Mouse (Mus musculus) urinary bladder, postnatal 4 days (tissue): Measurements from ENCODE around the gene Prkce.

Source experiments
- DNase-seq, 2 experiments: peaks; one replicate each; pipeline ENCODE4 v3.0.0; 2021 to 2022; ENCODE audit warnings: low spot score in 2 of 2

Gene Prkce

DNA sequence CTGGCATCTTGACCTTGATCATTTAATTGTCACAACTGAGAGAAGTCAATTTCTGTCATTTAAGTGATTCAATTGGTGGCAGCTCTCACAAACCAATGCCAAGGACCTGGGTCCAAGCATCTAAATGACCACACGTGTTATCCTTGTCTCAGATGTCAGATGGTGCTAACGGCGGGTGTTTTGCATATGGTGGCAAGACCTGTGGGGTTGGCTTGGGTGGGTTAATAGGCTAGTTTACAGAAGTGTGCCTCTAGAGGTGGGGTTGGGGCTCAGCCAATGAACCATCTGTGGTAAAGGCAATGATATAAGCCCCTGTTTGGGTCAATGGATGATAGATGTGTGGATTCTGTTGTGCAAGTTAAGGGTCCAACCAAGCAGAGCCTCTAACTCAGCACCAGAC, 403.7 kb downstream of the Prkce start:
- no peak for DNase-seq

DNA sequence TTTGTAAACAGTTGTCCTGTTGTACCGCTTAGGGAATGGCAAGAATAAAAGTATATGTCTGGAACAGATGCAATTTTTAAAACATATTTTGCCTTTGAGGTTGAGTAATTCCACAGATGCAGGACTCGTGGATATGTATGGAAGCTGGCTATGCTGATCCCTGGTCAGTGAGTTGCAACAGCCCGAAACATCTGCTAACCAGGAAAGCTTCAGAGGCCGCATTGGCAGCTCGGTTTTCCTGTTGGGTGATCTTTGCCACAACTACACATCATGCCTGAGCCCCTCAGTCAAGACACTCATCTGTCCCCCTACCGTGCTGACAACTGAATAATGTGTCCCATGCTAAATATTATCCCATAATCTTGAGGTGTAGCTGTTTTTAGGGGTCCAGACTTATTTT, 404.6 kb downstream of the Prkce start:
- DNase-seq, result no peak

DNA sequence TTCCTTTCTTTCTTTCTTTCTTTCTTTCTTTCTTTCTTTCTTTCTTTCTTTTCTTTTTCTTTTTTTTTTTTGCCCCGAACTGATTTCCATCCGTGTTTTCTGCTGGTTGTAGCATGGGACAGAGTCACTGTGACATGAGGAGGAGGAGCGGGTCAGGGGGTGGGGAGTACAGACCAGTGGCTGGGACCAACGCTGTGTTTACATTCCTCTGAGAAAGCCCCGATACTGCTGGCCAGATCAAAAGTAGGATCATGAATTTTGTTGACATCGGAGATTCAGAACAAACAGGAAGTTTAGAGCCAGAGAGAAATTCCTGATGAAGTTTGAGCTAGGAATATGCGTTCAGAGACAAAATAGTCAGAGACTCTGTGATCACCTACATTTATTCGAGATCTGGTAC, 405.0 kb downstream of the Prkce start:
- DNase-seq, result no peak

DNA sequence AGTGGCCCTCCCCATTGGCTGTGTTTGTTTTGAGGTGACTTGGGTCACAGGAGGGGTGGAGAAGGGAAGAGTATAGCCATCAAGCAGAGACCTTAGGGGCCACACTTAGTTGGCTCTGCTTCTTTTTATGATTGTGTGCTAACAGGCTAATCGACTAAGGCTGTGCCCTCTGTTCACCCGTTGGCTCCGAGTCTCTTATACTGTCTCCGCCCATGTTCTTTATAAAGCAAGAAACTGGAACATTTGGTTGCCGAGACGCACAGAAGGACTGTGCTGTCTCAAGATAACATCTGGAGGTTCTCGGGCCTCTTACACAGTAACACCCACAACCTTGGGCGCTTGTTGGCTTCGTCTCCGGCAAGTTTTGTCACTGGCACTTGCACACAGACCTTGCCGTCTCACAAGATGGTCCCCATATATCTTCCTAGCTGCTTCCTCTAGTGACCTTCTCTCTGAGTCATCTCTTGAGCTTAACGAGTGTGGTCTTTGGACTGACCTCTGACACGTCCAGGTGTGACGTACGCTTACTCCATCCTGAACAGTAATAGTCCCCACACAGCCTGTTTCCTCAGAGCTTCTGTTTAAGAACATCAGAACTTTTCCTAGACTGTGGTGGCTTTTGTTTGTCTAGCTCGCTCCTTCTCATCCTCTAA, 406.1 kb downstream of the Prkce start:
- DNase-seq, result no peak

DNA sequence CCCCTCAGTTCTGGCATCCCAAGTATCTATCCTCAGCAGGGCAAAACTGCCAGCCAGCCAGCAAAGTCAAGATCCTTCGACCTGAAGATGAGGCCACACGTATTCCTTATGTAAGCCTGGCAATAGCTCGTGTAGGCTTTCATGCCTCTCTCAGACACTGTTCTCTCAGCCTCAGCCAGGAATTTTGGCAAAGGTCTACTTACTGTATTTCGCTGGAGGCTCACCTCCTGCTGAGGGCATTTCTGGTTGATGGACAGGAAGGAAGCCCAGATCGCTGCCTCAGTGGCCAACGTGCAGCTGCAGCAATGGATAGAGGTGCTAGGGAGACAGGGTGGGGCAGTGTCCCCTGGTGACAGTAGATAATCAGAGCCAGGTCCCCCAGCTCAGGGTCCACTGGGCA, 413.1 kb downstream of the Prkce start:
- DNase-seq, result no peak

DNA sequence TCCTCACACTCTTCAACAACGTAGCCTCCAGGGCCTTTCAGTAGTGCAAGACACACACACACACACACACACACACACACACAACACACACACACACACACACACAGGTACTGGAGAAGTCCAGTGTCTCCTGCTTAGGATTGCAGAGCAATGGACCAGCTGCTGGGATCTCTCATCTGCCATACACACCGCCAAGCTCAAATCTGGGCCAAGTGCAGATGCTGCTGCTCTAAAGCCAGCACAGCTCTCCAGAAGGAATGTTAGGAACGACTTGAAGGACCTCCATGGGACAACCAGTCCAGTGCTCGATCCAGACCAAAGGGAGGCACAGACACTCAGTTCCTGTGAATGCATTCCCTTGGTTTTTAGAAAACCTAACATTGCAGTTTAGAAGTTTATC, 414.8 kb downstream of the Prkce start:
- DNase-seq, result peak in 1 of 2 experiments; percentile 61

DNA sequence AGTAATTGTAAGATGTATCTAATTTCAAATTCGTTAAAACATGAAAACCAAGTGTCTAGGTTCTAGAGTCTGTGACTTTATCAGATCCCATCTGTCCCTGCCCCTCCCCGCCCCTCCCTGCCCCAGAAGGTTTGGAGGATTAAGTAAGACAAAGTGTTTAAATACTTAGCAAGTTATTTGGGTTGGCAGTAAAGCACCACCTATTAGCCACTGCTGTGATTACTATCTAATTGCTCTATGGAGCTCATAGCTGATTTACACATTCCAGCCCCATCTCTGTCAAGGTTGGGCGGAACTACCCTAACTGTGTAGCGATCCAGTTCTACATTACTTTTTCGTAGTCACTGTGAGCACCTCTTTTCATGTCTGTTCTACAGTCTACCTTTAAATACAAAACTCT, 418.9 kb downstream of the Prkce start:
- no peak for DNase-seq

DNA sequence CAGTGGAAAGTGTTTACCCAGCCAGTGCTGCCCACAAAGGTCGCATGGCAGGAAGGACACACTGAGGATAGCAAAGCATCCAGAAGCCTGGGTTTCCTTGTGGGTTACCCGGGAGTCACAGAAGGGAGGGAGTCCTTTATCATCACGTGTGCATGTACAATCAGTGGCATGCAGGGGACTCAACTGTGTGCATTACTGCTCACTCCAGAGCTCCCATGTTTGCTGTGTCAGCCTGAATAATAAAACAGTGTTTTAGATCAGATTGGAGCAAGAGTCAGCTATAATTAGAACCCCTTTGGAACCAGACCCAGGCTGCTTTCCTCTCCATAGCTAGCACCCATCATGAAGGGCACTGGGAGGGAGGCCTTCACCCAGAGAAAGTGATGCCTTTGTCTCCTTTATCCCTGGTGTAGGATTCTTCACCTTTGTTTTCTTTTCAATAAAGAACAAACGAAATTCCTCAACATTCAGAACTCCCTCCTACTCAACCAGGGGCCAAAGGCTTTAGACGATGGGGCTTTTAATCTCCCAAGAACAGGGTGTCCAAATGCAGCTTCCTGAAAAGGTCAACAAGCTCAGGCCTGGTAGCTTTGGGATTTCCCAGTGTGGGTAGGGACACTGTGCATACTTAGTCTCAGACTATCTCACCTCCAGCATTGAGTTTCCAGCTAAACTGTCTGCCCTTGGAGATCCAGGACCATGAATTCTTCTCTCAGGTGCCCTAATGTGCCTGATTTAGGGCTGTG, 421.3 kb downstream of the Prkce start:
- no peak for DNase-seq

DNA sequence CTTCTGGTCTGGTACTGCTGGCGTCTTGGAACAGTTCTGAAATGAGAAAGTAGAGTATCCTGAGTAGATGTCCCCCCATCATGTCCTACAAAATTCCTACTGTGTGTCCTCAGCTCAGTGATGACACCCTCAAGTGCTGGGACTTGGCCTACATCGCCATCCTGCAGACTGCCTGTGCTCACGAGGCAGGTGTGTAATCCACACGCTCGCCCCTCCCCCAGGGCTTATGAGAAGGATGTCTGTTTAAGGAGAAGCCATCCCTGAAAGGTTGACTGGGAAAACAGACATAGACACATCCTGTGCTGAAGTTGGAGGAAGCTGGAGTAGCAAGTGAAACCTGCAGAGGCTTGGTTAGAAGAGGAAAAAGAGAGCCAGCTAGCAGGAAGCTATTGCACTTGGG, 422.1 kb downstream of the Prkce start:
- no peak for DNase-seq

DNA sequence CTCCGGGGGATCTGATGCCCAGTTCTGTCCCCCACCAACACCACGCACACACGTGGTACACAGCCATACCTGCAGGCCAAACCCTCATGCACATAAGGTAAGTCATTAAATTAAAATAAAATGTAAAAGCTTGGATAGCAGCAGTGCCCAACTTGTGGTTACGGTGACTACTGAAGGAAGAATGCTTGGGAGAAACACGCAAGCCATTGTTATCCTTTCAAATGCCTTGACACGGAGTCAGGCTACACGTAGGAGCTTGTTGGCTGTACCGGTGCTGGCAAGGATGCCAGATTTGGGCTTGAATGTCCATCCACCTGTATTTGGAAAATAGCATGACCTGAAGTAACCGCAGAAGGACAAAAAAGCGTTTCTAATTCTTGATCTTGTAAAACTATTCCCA, 423.7 kb downstream of the Prkce start:
- no peak for DNase-seq

DNA sequence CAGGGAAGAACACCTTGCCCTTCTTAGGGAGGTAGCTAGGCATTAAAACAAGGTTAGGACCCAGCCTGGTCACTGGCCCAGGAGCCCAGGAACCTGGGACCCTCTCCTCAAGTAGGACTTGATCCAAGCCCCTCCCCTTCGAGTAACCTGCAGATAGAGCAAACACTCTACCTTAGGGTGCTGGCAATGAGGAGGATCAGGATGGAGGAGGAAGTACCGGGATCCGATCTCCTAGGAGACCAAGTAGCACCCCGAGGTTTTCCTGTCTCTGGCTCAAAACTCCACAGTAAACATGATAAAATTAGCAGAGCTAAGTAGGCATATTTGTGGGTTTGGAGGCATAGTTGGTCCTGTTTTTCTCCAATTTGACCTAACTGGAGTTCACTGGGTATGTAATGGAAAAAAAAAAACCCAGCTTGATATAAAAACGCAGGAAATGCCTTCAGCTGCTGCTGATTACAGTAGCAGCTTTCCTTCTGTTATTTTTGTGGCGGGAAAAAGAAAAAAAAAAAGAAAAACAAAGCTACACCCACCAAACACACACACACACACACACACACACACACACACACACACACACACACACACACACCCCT, 425.5 kb downstream of the Prkce start:
- no peak for DNase-seq

DNA sequence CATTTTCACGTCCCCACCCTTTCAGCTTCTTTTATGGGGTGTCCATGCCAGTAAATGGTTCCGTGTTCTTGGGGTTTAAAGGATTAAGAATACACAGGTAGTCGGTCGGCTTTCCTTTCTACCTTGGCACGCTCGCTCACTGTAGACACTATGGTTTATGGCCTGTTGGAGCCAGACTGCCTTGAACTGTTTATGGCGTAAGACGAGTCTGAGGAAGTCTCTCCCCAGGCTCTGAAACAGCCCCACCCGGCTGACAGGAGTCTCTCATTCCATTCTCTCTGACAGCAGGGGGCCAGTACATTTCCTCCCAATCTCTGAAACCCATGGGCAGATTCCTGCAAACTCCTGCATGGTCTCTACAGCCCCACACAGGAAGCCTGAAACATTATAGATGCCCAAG, 427.9 kb downstream of the Prkce start:
- no peak for DNase-seq

DNA sequence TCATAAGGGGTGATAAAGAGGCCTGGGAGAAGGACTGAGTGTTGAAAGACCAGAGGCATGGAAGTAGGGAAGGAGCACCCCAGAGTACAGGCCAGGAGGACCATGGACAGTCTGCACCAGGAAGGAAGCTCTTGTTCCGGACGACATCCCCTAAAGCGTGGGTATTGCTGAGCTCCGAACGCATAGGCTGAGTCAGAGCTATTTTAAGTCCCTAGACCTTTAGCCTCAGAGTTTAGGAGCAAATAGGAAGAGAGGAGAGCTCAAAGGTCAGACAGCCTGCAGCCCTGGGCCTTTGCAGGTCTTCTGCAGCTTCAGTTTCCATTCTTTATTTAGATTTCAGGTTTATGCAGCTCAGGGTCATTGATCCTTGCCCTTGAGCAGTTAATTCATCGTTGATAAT, 433.5 kb downstream of the Prkce start:
- no peak for DNase-seq

DNA sequence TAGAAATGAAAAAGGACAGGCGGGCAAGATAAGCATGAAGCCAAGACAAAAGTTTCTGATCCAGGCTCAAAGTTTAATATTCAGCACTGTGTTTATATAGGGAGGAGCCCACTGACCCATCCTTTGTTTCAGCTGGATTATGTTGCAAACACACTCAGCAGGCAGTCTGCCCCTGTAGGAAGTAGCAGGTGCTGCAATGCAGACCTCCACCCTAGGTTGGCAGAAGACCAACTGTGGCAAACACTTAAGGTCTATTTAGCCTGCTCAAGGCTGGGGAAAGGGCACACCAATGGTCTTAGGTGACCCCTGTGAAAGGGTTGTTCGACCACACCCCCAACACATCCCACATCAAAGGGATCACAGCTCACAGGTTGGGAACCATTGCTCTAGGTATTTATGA, 434.3 kb downstream of the Prkce start:
- no peak for DNase-seq

DNA sequence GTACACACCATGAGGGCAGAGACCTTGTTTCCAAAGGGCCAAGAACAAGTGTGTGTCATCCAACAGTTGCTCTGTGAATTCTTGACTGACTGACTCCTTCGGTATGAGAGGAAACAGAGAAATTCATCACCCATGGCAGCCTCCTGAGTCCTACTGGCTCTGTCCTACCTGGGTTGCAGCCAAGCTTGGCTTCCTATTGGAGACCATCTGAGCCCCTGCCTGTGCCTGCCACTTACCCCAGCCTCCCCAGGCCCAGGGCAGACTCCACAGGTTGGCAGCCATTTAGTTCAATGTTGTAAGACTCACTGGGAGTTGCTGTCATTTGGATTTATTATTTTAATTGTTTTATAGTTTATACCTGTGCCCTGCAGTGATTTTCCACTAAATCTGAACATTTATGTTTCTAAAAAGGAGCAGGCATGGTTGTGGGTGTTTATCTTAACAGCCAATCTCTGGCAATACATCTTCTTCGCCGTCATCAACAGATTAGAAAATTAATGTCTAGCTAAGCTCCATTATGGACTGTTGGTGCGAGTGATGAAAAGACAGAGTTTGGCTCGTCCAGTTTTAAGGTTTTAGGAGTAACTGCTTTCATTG, 436.4 kb downstream of the Prkce start:
- no peak for DNase-seq

DNA sequence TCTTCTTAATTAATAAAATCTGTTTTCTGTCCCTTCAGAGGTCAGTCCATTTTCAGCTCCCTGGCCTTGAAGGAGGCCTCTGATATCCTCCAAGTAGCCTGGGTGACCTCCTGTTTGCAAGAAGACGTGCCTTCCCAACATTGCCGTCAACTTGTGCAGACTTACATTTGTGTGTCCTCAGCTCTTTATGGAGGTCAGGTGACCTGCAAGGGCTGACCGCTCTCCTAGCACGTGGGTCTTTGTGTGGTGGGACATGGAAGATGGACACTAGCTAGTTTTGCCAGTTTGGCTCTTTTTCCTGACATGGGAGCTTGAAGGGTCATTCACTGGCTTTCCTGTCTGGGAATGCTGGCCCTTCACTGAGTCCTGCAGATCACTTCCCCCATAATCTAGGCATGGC, 440.4 kb downstream of the Prkce start:
- no peak for DNase-seq

DNA sequence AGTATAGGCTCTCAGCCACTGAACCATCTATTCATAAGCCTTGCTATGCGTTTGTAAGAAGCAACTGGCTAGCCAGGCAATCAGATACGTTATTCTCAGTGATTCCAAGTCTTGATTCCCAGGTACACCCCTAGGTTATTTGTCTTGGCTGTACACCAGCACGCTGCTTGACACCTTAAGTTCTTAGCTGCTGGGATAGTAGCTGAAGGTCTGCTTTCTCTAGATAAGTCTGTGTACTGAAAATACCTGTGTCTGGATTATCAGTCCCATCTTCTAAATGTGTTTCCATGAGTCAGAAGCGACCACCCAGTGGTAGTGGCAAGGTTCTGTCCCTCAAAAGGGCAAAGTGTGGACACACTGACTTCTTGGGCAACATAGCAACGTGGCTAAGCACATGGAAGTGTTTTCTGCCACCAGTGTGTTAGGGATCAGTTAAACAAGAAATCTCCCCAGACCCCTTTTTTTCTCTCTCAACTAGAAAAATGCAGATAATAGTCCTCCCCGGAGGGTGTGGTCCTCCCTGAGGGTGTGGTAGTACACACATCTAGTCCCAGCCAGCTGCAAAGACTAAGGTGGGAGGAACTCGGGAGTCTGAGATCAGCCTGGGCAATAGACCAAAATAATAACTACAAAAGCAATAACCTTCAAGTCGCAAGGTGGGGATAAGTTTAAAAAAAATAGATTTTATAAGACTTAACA, 442.8 kb downstream of the Prkce start:
- DNase-seq, result no peak

DNA sequence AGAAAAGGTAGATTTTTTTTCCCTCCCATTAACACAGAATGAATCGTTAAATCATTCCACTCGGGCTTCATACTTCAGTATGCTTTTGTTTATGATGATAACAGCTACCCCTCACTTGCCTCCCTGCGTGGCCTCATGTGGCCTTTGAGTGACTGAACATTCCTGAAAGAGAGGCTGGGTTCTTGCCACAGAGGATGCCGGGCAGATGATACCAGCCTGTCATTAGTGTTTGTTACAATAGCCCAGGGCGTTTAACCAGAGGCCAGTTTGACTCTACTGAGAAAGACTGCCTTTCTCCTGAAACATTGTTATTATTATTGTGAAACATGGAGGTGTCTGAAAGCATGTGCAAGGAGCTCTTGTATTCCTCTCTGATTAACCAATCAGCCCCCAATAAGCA, 444.2 kb downstream of the Prkce start:
- DNase-seq, result no peak

DNA sequence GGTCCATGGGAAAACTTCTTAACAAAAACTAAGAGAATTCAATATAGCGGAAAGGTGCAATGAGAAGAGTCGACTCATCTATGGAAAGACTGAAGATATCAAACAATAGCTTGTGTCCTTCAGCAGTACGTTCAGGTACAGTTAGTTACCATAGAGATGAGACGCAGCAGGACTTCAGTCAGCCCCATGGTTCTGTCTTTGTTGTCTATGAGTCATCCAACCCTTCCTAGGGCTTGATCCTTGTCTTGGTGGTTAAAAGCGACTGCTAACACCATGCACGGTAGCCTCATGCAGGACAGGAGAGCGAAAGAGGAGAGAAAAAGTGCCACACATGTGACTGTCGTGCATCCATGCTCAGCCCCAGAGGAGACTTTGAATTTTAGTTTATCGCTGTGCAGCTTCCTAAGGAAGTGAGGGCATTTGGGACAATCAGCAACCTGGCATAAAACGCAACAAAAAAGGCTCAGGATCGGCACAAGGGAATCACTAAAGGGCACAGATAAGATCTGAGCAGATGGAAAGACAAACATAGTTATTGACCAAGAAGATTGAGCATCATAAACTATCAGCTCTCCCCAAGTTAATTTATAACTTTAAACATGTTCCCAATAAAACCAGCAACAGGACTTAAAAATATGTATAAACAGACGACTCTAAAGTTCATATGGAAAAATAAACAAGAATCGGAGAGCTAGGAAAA, 448.2 kb downstream of the Prkce start:
- no peak for DNase-seq

DNA sequence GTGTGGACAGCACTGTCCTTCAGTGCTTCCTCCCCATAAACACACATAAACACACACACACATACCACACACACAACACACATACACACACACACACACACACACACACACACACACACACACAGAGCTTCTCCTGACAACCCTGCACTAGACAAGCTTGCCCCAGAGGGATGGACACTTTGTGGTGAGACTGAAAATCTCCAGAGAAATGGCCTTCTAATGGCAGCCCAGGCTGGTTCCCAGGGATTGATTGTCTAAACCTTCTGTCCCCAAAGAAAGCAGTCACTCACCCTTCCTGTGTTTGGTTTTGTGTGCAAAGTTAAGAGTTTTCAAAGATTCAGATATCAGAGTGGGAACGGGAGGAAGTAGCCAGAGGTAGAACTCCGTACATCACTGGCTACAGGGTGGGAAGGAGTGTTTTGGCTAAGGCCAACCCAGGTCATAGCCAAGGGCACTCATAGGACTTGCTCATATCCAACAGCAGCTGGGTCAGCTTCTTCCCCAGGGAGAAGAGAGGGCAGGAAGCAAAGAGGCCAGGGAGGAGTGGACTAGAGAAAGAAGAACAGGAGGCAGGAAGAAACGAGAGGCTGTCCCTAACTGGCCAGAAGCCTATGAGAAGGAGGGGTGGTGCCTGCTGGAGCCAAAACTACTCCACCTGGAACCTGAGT, 450.1 kb downstream of the Prkce start:
- no peak for DNase-seq

DNA sequence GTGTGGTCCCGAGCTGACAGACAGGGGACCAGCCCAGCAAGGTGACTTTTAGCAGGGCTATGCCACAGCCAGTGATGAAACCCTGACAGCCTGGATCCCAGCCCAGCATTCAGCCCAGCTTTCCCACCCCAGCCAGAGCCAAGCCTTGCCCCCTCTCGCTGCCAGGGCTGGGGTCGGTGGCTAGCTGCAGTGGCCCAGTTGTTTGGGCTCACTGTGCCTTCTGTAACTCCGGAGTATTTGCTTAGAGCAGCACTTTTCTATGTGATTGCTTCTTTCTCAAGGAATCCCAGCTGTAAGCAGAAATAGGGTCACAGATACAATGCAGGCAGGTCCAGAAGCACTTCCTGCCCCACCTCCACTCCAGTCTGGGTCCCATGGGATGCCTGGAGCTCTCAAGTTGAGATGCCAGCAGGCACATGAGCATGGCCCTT, 450.9 kb downstream of the Prkce start:
- DNase-seq, result no peak
